Mouse (Mus musculus): ENCODE results near the gene Caskin2. TPM values are rescaled to one million over a fixed set of nuclear protein-coding genes. Genes with fewer than 3 reads are reported as not detected.

Caskin2 gene
- polyA plus RNA-seq, 1 experiment from 2014 or later: 9.8 TPM

DNA sequence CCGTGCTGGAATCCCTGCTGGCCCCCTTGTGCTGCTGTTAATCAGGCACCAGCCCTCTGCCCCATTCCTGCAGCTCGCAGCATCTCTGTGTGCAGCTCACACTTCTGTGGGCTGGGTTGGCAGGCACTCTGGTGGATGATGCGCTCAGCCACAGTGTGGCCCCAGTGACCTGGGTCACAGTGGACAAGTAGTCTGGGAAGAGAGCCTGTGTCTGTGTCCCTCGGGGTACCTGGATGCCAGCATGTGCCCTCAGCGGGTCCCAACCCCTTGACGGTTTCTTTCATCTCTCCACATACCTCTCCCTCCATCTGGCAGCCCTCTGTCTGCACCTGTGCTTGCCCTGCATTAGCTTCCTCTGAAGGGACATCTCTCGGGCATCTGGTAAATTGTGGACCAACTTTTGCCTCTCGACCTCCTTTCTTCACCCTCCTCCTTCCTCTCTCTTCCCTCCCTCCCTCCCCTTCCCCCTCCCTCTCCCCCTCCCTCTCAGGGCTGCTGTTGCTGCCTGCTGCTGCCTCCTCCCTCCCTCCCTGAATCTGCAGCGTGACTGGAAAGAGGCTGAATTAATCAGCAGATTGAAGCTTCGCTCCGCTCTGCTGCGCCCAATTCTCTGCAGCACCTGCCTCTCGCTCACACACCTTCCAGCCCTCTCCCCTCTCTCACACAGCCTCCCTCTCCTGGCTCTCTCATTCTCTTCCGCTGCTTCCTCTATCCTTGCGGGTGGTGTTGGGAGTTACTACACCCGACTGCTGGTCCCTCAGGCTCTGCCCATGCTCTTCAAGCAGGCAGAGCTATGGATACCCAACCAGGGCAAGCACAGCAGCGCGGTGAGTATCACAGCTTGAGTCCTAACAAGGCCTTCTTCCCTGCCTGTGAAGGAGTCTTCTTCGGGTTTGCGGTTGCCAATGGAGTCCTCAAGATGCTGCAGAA, 33.0 kb downstream of the Caskin2 start:
- Histone ChIP-seq H3K9me3 (ENCODE audit: control insufficient read depth, low read length) (no peaks in the 10 kb centered on the region), H3K9ac (replicated peaks; ENCODE audit: low read length) (peak overlapping the region; percentile 51), H3K4me3 (replicated peaks; ENCODE audit: low read depth, low read length) (peak overlapping the region; percentile 2; the same call in 1 of the 2 replicates), H3K27me3 (ENCODE audit: control insufficient read depth, insufficient read depth, low read length) (no peaks in the 10 kb centered on the region), H3K4me1 (ENCODE audit: control insufficient read depth, insufficient read depth, low read length) (peaks cover 45% of the 10 kb centered on the region), H3K27ac (replicated peaks; ENCODE audit: low read depth, low read length) (peak overlapping the region; percentile 85), H3K36me3 (ENCODE audit: control insufficient read depth, insufficient read depth, low read length) (0 out of 2 replicates have a peak, but pooled peaks cover 7% of the 10 kb centered on the region), H3K4me2 (ENCODE audit: low read length) (peak overlapping the region; percentile 45)
- WGBS: 5% methylated on average over 19 of the region's 20 CpGs
- ATAC-seq (ENCODE audit: low FRiP score, low TSS enrichment) (peak; percentile 64), DNase-seq (peak; percentile 84)

DNA sequence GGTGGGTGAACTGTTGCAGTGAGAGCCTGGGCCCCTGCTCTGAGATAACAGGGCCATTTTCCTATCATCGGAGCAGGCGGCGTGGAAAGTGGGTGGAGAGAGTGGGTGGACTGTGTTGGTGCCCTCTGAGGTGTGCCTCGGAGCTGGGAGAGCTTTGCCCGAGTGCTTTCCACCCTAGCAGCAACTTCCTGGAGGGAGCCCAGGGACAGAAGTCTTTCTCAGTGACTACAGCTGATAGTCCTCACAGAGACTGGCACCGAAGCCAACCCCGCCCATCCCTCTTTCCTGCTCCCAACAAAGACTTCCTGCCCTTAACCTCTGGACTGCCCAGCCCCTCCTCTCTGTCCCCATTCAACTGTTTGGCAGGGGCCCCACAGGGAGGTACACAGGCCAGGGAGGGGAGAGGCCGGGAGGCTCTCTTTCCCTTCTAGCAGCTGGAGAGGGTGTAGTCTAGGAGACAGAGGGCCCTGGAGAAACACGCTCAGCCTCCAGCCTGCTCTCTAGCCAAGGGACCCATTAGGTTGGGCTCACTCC, 34.3 kb downstream of the Caskin2 start:
- 0 out of 2 replicates have a peak overlapping the region, but pooled peaks have one; percentile 8 for H3K4me2 ChIP-seq (ENCODE audit: low read length)
- WGBS: 6% methylated on average over 9 of the region's 9 CpGs

DNA sequence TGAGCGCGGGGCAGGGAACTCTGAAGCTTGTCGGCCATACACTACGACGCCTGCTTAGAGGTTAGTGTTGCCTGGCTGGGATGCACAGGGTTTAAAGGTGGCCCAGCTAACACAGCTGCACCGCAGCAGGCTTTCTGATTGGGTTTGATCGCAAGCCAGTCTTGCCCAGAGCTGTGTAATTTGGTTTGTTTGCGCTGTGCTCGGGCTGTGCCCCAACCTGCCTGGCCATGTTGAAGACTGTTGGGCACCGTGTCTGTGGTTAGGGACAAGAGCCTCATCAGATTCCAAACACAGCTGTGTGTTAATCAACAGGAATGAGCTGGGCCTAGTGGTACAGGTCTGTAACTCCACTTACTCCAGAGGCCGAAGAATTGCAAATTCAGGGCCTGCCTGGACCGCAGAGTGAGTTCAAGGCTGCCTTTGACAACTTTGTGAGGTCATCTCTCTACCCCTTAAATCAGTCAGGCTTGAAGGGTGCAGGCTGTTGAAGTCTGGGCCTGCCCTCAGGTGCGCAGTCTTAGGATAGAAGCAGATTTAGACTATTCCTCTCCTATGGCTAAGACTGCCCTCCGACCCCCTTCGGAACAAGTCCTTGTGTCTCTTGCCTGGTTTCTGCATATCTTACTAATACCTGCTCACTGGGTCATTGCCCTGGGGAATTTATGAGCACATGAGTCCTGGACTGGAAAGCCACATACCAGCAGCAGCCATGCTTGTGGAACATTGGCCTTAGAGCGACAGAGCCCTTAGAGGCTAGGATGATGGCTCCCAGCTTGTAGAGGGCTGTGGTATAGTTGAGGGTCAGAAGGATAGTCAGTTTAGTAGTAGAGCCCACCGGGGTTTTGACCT, 35.7 kb downstream of the Caskin2 start:
- 78% methylated on average over 17 of the region's 17 CpGs for WGBS
- Histone ChIP-seq H3K27ac (replicated peaks; ENCODE audit: low read depth, low read length) (no peak overlapping the region), H3K9me3 (ENCODE audit: control insufficient read depth, low read length) (no peaks in the 10 kb centered on the region), H3K4me1 (ENCODE audit: control insufficient read depth, insufficient read depth, low read length) (peaks cover 45% of the 10 kb centered on the region), H3K36me3 (ENCODE audit: control insufficient read depth, insufficient read depth, low read length) (0 out of 2 replicates have a peak, but pooled peaks cover 7% of the 10 kb centered on the region), H3K4me2 (ENCODE audit: low read length) (no peak overlapping the region), H3K9ac (replicated peaks; ENCODE audit: low read length) (no peak overlapping the region), H3K27me3 (ENCODE audit: control insufficient read depth, insufficient read depth, low read length) (no peaks in the 10 kb centered on the region), H3K4me3 (replicated peaks; ENCODE audit: low read depth, low read length) (no peak overlapping the region)
- ATAC-seq (ENCODE audit: low FRiP score, low TSS enrichment) (no peak), DNase-seq (no peak)

More for the DNA sequence above, 34.3 kb downstream of the Caskin2 start:
- no peak overlapping the region for H3K4me3 ChIP-seq (replicated peaks; ENCODE audit: low read depth, low read length)
- DNase-seq (peak; percentile 74), ATAC-seq (ENCODE audit: low FRiP score, low TSS enrichment) (peak; percentile 74; the same call in 1 of the 2 replicates)
- H3K27ac ChIP-seq (replicated peaks; ENCODE audit: low read depth, low read length): peak overlapping the region; percentile 63
- no peaks in the 10 kb centered on the region for H3K9me3 ChIP-seq (ENCODE audit: control insufficient read depth, low read length)
- peaks cover 45% of the 10 kb centered on the region for H3K4me1 ChIP-seq (ENCODE audit: control insufficient read depth, insufficient read depth, low read length)
- 0 out of 2 replicates have a peak overlapping the region, but pooled peaks have one; percentile 0 for H3K9ac ChIP-seq (replicated peaks; ENCODE audit: low read length)
- H3K27me3 ChIP-seq (ENCODE audit: control insufficient read depth, insufficient read depth, low read length): no peaks in the 10 kb centered on the region
- 0 out of 2 replicates have a peak, but pooled peaks cover 7% of the 10 kb centered on the region for H3K36me3 ChIP-seq (ENCODE audit: control insufficient read depth, insufficient read depth, low read length)

DNA sequence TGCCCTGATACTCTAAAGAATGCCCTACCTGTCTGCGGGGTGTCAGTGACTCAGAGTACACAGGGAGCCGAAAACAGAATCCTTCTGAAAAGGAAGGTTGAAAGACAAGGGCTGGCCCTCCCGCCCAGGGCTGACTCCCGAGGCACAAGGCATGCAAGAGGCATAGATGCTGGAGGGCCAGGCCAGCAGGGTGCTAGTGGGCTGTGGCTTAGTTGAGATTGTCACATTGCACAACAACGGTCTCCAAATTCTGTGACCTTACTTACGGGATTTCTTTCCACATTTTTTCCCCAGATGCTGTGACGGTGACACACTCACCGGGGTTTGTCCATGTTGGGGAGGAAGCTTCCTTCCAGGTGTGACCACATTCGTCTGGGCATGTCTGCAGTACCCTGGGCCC, 36.5 kb downstream of the Caskin2 start:
- no peak overlapping the region for H3K4me3 ChIP-seq (replicated peaks; ENCODE audit: low read depth, low read length)
- no peaks in the 10 kb centered on the region for H3K9me3 ChIP-seq (ENCODE audit: control insufficient read depth, low read length)
- no peaks in the 10 kb centered on the region for H3K27me3 ChIP-seq (ENCODE audit: control insufficient read depth, insufficient read depth, low read length)
- ATAC-seq (ENCODE audit: low FRiP score, low TSS enrichment) (no peak), DNase-seq (no peak)
- 43% methylated on average over 9 of the region's 9 CpGs for WGBS
- no peak overlapping the region for H3K27ac ChIP-seq (replicated peaks; ENCODE audit: low read depth, low read length)
- H3K9ac ChIP-seq (replicated peaks; ENCODE audit: low read length): no peak overlapping the region
- H3K4me1 ChIP-seq (ENCODE audit: control insufficient read depth, insufficient read depth, low read length): peaks cover 45% of the 10 kb centered on the region
- H3K36me3 ChIP-seq (ENCODE audit: control insufficient read depth, insufficient read depth, low read length): 0 out of 2 replicates have a peak, but pooled peaks cover 5% of the 10 kb centered on the region
- H3K4me2 ChIP-seq (ENCODE audit: low read length): no peak overlapping the region

GRCm38 (mm10) chr11:115775821-115776665, 37.4 kb downstream of the Caskin2 start:
- WGBS: 35% methylated on average over 18 of the region's 18 CpGs
- ATAC-seq (ENCODE audit: low FRiP score, low TSS enrichment) (no peak), DNase-seq (no peak)
- Histone ChIP-seq H3K27me3 (ENCODE audit: control insufficient read depth, insufficient read depth, low read length) (no peaks in the 10 kb centered on the region), H3K27ac (replicated peaks; ENCODE audit: low read depth, low read length) (no peak overlapping the region), H3K9me3 (ENCODE audit: control insufficient read depth, low read length) (no peaks in the 10 kb centered on the region), H3K36me3 (ENCODE audit: control insufficient read depth, insufficient read depth, low read length) (0 out of 2 replicates have a peak, but pooled peaks cover 5% of the 10 kb centered on the region), H3K4me1 (ENCODE audit: control insufficient read depth, insufficient read depth, low read length) (peaks cover 38% of the 10 kb centered on the region), H3K9ac (replicated peaks; ENCODE audit: low read length) (0 out of 2 replicates have a peak overlapping the region, but pooled peaks have one; percentile 23), H3K4me3 (replicated peaks; ENCODE audit: low read depth, low read length) (no peak overlapping the region), H3K4me2 (ENCODE audit: low read length) (no peak overlapping the region)

DNA sequence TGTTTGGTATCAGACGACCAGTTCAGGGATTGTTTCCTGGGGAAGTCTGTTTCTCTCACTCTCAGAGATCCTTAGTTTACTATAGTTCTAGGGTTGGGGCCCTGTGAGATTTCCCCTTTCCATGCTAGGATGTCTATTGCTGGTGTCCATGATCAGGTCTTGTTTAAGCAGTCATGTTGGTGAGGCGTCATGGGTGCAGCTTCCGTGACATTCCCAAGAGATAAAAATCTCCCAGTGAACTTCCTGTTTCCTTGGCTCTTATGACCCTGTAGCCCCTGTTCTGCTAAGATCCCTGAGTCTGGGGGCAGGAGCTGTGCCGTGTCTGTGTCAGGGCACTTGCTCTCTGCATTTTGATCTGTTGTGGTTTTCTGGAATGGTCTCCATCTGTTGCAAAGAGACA, 38.8 kb downstream of the Caskin2 start:
- no peak overlapping the region for H3K9ac ChIP-seq (replicated peaks; ENCODE audit: low read length)
- DNase-seq (no peak), ATAC-seq (ENCODE audit: low FRiP score, low TSS enrichment) (no peak)
- H3K4me3 ChIP-seq (replicated peaks; ENCODE audit: low read depth, low read length): no peak overlapping the region
- WGBS: 83% methylated on average over 4 of the region's 4 CpGs
- peaks cover 26% of the 10 kb centered on the region for H3K4me1 ChIP-seq (ENCODE audit: control insufficient read depth, insufficient read depth, low read length)
- H3K27ac ChIP-seq (replicated peaks; ENCODE audit: low read depth, low read length): no peak overlapping the region
- H3K4me2 ChIP-seq (ENCODE audit: low read length): no peak overlapping the region
- H3K9me3 ChIP-seq (ENCODE audit: control insufficient read depth, low read length): no peaks in the 10 kb centered on the region
- H3K27me3 ChIP-seq (ENCODE audit: control insufficient read depth, insufficient read depth, low read length): no peaks in the 10 kb centered on the region
- 0 out of 2 replicates have a peak, but pooled peaks cover 5% of the 10 kb centered on the region for H3K36me3 ChIP-seq (ENCODE audit: control insufficient read depth, insufficient read depth, low read length)

- Histone ChIP-seq H3K4me2 (ENCODE audit: low read length) (no peak overlapping the region), H3K27me3 (ENCODE audit: control insufficient read depth, insufficient read depth, low read length) (no peaks in the 10 kb centered on the region), H3K36me3 (ENCODE audit: control insufficient read depth, insufficient read depth, low read length) (no peaks in the 10 kb centered on the region), H3K4me3 (replicated peaks; ENCODE audit: low read depth, low read length) (no peak overlapping the region), H3K4me1 (ENCODE audit: control insufficient read depth, insufficient read depth, low read length) (peaks cover 17% of the 10 kb centered on the region), H3K27ac (replicated peaks; ENCODE audit: low read depth, low read length) (no peak overlapping the region), H3K9me3 (ENCODE audit: control insufficient read depth, low read length) (no peaks in the 10 kb centered on the region), H3K9ac (replicated peaks; ENCODE audit: low read length) (no peak overlapping the region)
- WGBS: 92% methylated on average over 3 of the region's 3 CpGs
- no peak for DNase-seq
- ATAC-seq (ENCODE audit: low FRiP score, low TSS enrichment): no peak
Measured at GRCm38 (mm10) chr11:115768896-115769295, 44.5 kb downstream of the Caskin2 start.
